Mouse (Mus musculus): ENCODE measurements at regions not wholly inside any gene's neighbourhood (a gene's known extent, or its start where the extent isn't known, plus 50 kb on each side); places are given as distances from the start of the nearest gene placed in this dataset.

GRCm38 (mm10) chr11:57958233-57958632, 50.6 kb upstream of the Larp1 start:
- DNase-seq (ENCODE audit: low read depth, low spot score) = peak; percentile 54

- no peak for DNase-seq (ENCODE audit: low read depth, low spot score)
These were observed 52.0 kb upstream of the Larp1 start for GRCm38 (mm10) chr11:57956909-57957308.

- DNase-seq (ENCODE audit: low read depth, low spot score) = no peak
These were observed 52.8 kb upstream of the Larp1 start for GRCm38 (mm10) chr11:57956076-57956475.

- DNase-seq (ENCODE audit: low read depth, low spot score) = no peak
These were observed 53.4 kb upstream of the Larp1 start for GRCm38 (mm10) chr11:57955476-57955875.

- DNase-seq (ENCODE audit: low read depth, low spot score) = peak; percentile 54
These were observed 54.2 kb upstream of the Larp1 start for GRCm38 (mm10) chr11:57954510-57955184.

GRCm38 (mm10) chr11:57953694-57954093, 55.2 kb upstream of the Larp1 start:
- no peak for DNase-seq (ENCODE audit: low read depth, low spot score)

- peak; percentile 80 for DNase-seq (ENCODE audit: low read depth, low spot score)
These were observed 56.2 kb upstream of the Larp1 start for GRCm38 (mm10) chr11:57952619-57953018.

- DNase-seq (ENCODE audit: low read depth, low spot score) = peak; percentile 63
These were observed 57.1 kb upstream of the Larp1 start for GRCm38 (mm10) chr11:57951541-57952326.

GRCm38 (mm10) chr11:57950989-57951388, 57.9 kb upstream of the Larp1 start:
- peak; percentile 89 for DNase-seq (ENCODE audit: low read depth, low spot score)

- no peak for DNase-seq (ENCODE audit: low read depth, low spot score)
These were observed 59.8 kb upstream of the Larp1 start for GRCm38 (mm10) chr11:57949067-57949466.

GRCm38 (mm10) chr11:57947347-57947746, 61.5 kb upstream of the Larp1 start:
- DNase-seq (ENCODE audit: low read depth, low spot score) = no peak

GRCm38 (mm10) chr11:57934391-57934850, 74.4 kb upstream of the Larp1 start:
- DNase-seq (ENCODE audit: low read depth, low spot score) = peak; percentile 90

GRCm38 (mm10) chr11:57933065-57933464, 75.8 kb upstream of the Larp1 start:
- DNase-seq (ENCODE audit: low read depth, low spot score) = no peak

- DNase-seq (ENCODE audit: low read depth, low spot score) = no peak
These were observed 79.4 kb upstream of the Larp1 start for GRCm38 (mm10) chr11:57929506-57929905.

GRCm38 (mm10) chr11:57920263-57920662, 87.6 kb upstream of the Hand1 start:
- peak; percentile 24 for DNase-seq (ENCODE audit: low read depth, low spot score)

- no peak for DNase-seq (ENCODE audit: low read depth, low spot score)
These were observed 85.9 kb upstream of the Hand1 start for GRCm38 (mm10) chr11:57918447-57919059.

- DNase-seq (ENCODE audit: low read depth, low spot score) = no peak
These were observed 85.4 kb upstream of the Hand1 start for GRCm38 (mm10) chr11:57917974-57918373.

- DNase-seq (ENCODE audit: low read depth, low spot score) = no peak
These were observed 83.4 kb upstream of the Hand1 start for GRCm38 (mm10) chr11:57916016-57916415.

GRCm38 (mm10) chr11:57913801-57914560, 81.4 kb upstream of the Hand1 start:
- DNase-seq (ENCODE audit: low read depth, low spot score) = no peak

GRCm38 (mm10) chr11:57913020-57913699, 80.5 kb upstream of the Hand1 start:
- no peak for DNase-seq (ENCODE audit: low read depth, low spot score)

- DNase-seq (ENCODE audit: low read depth, low spot score) = no peak
These were observed 79.2 kb upstream of the Hand1 start for GRCm38 (mm10) chr11:57911698-57912283.

All from CD4-positive, CD25-positive, alpha-beta regulatory T cell, adult 2 months (primary cell).